Mouse (Mus musculus): ENCODE measurements around the gene Atf1.
"Not testable (repeated sequence)": the region's sequence is repeated elsewhere in the genome, so short reads cannot be mapped to it uniquely, and the experiment has no call there.

Atf1 gene

GRCm38 (mm10) chr15:100263246-100263905 lies 35.8 kb downstream of the Atf1 start:
- DNase-seq, result no peak

- no peak for DNase-seq
Measured at GRCm38 (mm10) chr15:100265586-100266325, 38.1 kb downstream of the Atf1 start.

GRCm38 (mm10) chr15:100268916-100269315 lies 41.3 kb downstream of the Atf1 start:
- DNase-seq, result no peak

- DNase-seq, result no peak
Measured at GRCm38 (mm10) chr15:100269776-100270175, 42.2 kb downstream of the Atf1 start.

GRCm38 (mm10) chr15:100270609-100271008 lies 43.0 kb downstream of the Atf1 start:
- DNase-seq, result not testable (repeated sequence)

GRCm38 (mm10) chr15:100271411-100271810 lies 43.8 kb downstream of the Atf1 start:
- DNase-seq, result no peak

- not testable (repeated sequence) for DNase-seq
Measured at GRCm38 (mm10) chr15:100273791-100274308, 46.2 kb downstream of the Atf1 start.

GRCm38 (mm10) chr15:100274790-100275559 lies 47.4 kb downstream of the Atf1 start:
- DNase-seq, result no peak

GRCm38 (mm10) chr15:100276403-100276802 lies 48.8 kb downstream of the Atf1 start:
- DNase-seq, result no peak

- no peak for DNase-seq
Measured at GRCm38 (mm10) chr15:100277586-100277985, 50.0 kb downstream of the Atf1 start.

GRCm38 (mm10) chr15:100280626-100281025 lies 53.0 kb downstream of the Atf1 start, which contains the start of gene Tmprss12:
Tmprss12 (plus strand) TSS chr15:100280837.
- no peak for DNase-seq

- DNase-seq, result no peak
Measured at GRCm38 (mm10) chr15:100288980-100289379, 61.4 kb downstream of the Atf1 start.

- no peak for DNase-seq
Measured at GRCm38 (mm10) chr15:100290858-100291257, 63.2 kb downstream of the Atf1 start.

GRCm38 (mm10) chr15:100292326-100292725 lies 64.7 kb downstream of the Atf1 start:
- no peak for DNase-seq

- DNase-seq, result no peak
Measured at GRCm38 (mm10) chr15:100297856-100298255, 70.2 kb downstream of the Atf1 start.

GRCm38 (mm10) chr15:100300499-100300898 lies 72.9 kb downstream of the Atf1 start:
- no peak for DNase-seq

GRCm38 (mm10) chr15:100301556-100301955 lies 73.9 kb downstream of the Atf1 start:
- DNase-seq, result no peak

GRCm38 (mm10) chr15:100303428-100304018 lies 75.9 kb downstream of the Atf1 start:
- DNase-seq, result peak in 1 of 2 experiments; percentile 46

- peak; percentile 85 to 92 for DNase-seq
Measured at GRCm38 (mm10) chr15:100304019-100304991, 76.7 kb downstream of the Atf1 start, which contains the start of gene Mettl7a1. Mettl7a1 (plus strand) TSS chr15:100304140.

- DNase-seq, result no peak
Measured at GRCm38 (mm10) chr15:100306201-100306600, 78.6 kb downstream of the Atf1 start.

GRCm38 (mm10) chr15:100307438-100308096 lies 79.9 kb downstream of the Atf1 start:
- peak in 1 of 2 experiments; percentile 32 for DNase-seq

Data from lung, postnatal 4 days (tissue).